Mouse (Mus musculus) gastrocnemius, postnatal 14 days (tissue): ENCODE results near the gene Zdhhc7. TPM values are rescaled to one million over a fixed set of nuclear protein-coding genes. Genes with fewer than 3 reads are reported as not detected.

ENCODE experiments used
- DNase-seq: peaks from one replicate; pipeline ENCODE4 v3.0.0; 2021; ENCODE audit warnings: mixed read lengths
- intact Hi-C: fragments of 180-260 bp; cut with DNase I; formaldehyde crosslinking; loops from one replicate; pipeline ENCODE4 v1.15.1; 2025; ENCODE audit warnings: low total_unique reads
- total RNA-seq, 2 experiments: library from RNA; stranded (reverse); gene quantifications; 2 replicates each; pipeline ENCODE4 v1.2.3; 2021

Zdhhc7 gene
- total RNA-seq, 2 experiments from 2014 or later: 21.0 to 21.2 TPM

GRCm38 (mm10) chr8:120042542-120043312 lies 58.6 kb downstream of the Zdhhc7 start:
- intact Hi-C loops: no loop called here
- DNase-seq: no peak

DNA sequence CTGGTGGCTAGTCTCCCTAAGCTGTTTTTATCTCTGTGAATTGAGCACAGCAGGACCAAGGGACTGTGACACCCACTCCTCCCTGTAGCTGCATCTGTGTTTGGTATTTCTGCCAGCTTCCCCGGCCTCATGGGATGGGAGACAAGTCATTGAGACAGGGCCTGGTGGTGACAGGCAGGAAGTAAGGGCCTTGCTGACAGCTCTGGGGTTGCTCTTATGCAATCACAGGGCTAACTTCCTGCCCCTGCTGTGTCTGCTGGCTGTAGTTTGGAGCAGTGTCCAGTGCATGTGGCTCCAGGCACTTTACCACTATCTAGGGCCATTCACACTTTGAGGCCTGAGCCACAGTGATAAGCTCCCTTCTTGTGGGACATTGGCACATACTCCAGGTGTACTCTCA lies 60.4 kb downstream of the Zdhhc7 start:
- intact Hi-C loops: no loop called here
- no peak for DNase-seq

DNA sequence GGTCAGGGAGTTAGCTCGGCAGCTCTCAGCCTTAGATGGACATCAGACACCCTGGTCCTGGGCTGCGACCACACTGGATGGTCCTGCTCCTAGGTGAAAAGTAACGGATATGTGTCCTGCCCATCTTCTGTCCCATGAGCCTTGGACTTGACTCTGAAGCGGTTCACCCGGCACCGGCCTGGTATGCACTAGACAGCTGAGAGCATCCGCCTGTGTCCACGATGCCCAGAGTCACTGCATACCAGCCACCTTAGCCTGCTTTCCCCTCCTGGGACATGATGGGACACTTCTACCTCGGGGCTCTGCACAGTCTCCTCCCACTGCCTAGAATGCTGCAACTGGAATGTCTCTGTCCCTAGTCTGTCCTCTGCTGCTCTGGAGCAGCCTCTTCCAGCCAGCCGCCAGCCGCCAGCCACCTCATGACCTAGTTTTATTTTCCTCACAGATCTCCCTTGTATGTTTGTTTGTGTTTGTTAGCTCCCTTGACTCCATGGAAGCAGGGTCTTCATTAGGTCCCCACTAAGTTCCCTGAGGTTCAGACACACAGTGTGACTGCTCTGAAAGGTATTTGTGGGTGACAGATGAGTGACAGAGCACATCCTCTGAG lies 61.9 kb downstream of the Zdhhc7 start:
- intact Hi-C loops: no loop called here

GRCm38 (mm10) chr8:120038741-120039140 lies 62.5 kb downstream of the Zdhhc7 start:
- DNase-seq: no peak
- intact Hi-C loops: no loop called here

More for the DNA sequence above, 61.9 kb downstream of the Zdhhc7 start:
- no peak for DNase-seq

DNA sequence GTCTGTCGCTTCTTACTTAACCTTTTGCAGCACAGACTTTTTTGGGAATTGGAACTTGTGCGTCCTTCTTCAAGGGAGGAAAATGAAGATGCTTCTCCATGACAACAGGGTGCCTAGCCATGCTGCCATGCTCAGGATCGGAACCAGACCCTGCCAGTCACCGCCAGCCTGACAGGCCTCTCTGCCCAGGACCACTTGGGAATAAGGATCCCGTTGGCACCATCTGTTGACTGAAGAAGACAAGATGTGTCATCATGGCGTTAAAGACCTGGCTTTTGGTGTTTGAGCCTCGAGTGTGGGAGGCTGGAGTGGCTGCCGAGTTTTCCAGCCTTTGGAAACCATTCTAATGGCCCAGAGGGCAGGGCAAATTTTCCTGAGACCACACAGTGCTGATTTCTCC lies 63.7 kb downstream of the Zdhhc7 start:
- intact Hi-C loops: no loop called here
- no peak for DNase-seq

- intact Hi-C loops: no loop called here
- peak; percentile 53 for DNase-seq
Measured at GRCm38 (mm10) chr8:120037199-120037598, 64.1 kb downstream of the Zdhhc7 start.

- DNase-seq: no peak
- intact Hi-C loops: no loop called here
Measured at GRCm38 (mm10) chr8:120036578-120036977, 64.7 kb downstream of the Zdhhc7 start.

DNA sequence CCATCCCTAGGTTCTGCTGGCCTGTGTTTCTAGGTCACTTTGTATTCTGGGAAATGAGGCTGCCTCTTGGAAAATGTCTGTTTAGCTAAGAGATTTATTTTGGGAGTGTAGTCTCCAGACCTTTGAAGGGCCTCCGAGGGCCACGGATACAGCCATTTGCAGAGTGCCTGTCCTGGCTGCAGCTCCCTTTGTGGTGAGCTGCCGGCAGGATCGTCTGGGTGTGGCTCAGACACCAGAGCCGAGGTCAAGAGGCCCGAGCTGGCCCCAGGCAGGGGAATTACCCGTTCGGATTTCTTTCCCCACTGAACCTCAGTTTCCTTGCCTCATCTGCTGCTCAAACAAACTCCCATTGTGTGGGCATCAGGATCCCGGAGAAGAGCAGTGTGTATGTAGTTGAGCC lies 65.2 kb downstream of the Zdhhc7 start:
- intact Hi-C loops: no loop called here
- DNase-seq: peak; percentile 48

- intact Hi-C loops: no loop called here
- DNase-seq: no peak
Measured at GRCm38 (mm10) chr8:120034471-120034870, 66.8 kb downstream of the Zdhhc7 start.

- DNase-seq: no peak
- intact Hi-C loops: no loop called here
Measured at GRCm38 (mm10) chr8:120032549-120033208, 68.6 kb downstream of the Zdhhc7 start.

Other genes starting within 250 kb of the Zdhhc7 start
- gene Klhl36, start 239.2 kb downstream of the Zdhhc7 start, total RNA-seq: 1 to 10 TPM; 2.2 to 2.7 TPM
- gene Usp10, start 191.1 kb downstream of the Zdhhc7 start, total RNA-seq: 10 to 100 TPM; 41.1 to 49.5 TPM
- gene Gm20388, start 190.6 kb downstream of the Zdhhc7 start, total RNA-seq: 1 to 10 TPM; 5.6 to 6.0 TPM
- 1 to 10 TPM; 5.7 to 5.9 TPM for gene Crispld2, start 109.0 kb downstream of the Zdhhc7 start, total RNA-seq
- gene 6430548M08Rik, start 12.7 kb upstream of the Zdhhc7 start, total RNA-seq: 10 to 100 TPM; 16.7 to 20.3 TPM
- not detected for gene Fam92b, start 76.0 kb upstream of the Zdhhc7 start, total RNA-seq
- gene Gse1, start 127.0 kb upstream of the Zdhhc7 start, total RNA-seq: 10 to 100 TPM; 22.7 to 28.7 TPM